Mouse (Mus musculus) splenic B cell, adult 2 months (primary cell): ENCODE data around the gene Tln1.
A peak's percentile ranks its signal among the peaks of the same experiment; 100 is the strongest.
"Not testable (repeated sequence)": the region's sequence is repeated elsewhere in the genome, so short reads cannot be mapped to it uniquely, and the experiment has no call there.

ENCODE experiments used
- DNase-seq: peaks from one replicate; pipeline ENCODE4 v3.0.0-alpha.2; 2011; ENCODE audit warnings: low read depth, low spot score
- H3K27me3 ChIP-seq: 2 replicates; pipeline ENCODE4 v1.6.1; 2012; ENCODE audit warnings: mild to moderate bottlenecking, low read length, moderate library complexity, mixed read lengths; ENCODE audit not compliant: control insufficient read depth, poor library complexity, insufficient read depth, severe bottlenecking
- H3K36me3 ChIP-seq: 2 replicates; pipeline ENCODE4 v1.6.1; 2012; ENCODE audit warnings: mild to moderate bottlenecking, low read length, moderate library complexity, mixed read lengths; ENCODE audit not compliant: control insufficient read depth, poor library complexity, insufficient read depth, severe bottlenecking

Gene Tln1

GRCm38 (mm10) chr4:43493846-43494240 is 68.6 kb downstream of the Tln1 start:
- peak; percentile 33 for DNase-seq
- H3K36me3 ChIP-seq, result no peaks in the 10 kb centered on the region
- no peaks in the 10 kb centered on the region for H3K27me3 ChIP-seq

DNA sequence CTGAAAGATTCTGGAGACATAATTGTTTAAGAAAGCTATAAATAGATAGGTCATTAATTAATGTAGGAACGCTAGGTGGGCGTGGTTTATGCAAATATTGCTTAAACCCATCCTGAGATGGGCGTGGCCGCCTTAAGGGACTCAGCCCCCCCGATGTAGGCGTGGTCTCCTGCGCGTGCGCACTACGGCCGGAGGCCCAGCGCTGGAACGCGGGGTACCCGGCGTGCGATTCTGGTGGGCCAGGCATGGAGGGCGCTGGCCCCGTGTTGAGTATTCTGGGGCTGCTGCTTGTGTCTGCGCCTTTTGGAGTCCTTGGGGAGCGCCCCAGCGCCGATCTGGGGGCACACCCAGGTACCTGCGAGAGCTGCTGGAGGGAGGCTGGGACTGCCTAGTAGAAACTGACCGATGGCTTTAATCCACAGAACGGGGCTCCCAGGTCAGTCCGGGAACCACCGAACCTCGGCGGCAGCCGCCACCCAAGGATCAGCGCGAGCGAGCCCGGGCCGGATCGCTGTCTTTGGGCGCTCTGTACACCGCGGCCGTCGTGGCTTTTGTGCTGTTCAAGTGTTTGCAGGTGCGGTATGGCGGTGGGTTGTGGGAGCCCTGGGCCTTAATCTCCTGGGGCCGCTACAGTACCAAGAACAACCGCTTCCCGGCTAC is 69.2 kb downstream of the Tln1 start:
- Histone ChIP-seq H3K36me3 (no peaks in the 10 kb centered on the region), H3K27me3 (no peaks in the 10 kb centered on the region)
- peak; percentile 97 for DNase-seq

- peak; percentile 98 for DNase-seq
- H3K27me3 ChIP-seq, result no peaks in the 10 kb centered on the region
- no peaks in the 10 kb centered on the region for H3K36me3 ChIP-seq
Observed at GRCm38 (mm10) chr4:43492821-43493185, 69.7 kb downstream of the Tln1 start, which contains the start of gene Ccdc107. Gene Ccdc107 (plus strand): TSS chr4:43492900.

GRCm38 (mm10) chr4:43492101-43492820 is 70.2 kb downstream of the Tln1 start:
- Histone ChIP-seq H3K36me3 (no peaks in the 10 kb centered on the region), H3K27me3 (no peaks in the 10 kb centered on the region)
- DNase-seq, result peak; percentile 77

DNA sequence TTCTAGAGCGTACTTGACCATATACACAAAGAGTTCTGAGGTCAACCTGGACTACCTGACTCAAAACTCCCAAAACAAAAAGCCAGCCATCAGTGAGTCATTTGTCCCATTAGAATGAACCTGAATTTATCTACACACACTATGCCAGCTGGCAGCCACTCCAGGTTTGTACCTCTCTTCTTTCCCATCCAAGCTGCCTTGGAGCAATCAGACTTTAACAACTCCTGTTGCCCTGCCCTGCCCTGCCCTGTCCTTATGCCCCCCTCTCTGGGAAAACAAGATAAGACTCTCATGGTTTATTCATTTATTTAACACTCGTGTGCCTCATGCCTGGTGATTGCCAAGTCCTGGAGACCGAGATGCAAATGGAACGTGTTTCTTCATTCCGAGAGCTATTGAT is 71.7 kb downstream of the Tln1 start:
- H3K36me3 ChIP-seq, result no peaks in the 10 kb centered on the region
- DNase-seq, result no peak

DNA sequence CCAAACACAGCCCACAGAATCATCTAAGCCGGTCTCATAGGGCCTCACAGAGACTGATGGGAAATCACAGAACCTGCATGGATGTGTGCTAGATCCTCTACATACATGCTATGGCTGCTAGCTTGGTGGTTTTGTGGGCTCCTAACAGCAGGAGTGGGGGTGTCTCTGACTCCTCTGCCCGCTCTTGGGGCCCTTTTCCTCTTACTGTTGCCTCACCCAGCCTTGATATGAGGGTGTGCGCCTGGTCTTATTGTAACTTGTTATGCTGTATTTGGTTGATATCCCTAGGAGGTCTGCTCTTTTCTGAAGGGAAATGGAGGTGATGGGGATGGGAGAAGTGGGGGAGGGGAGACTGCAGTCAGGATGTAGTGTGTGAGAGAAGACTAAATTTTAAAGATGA is 72.9 kb downstream of the Tln1 start:
- Histone ChIP-seq H3K27me3 (no peaks in the 10 kb centered on the region), H3K36me3 (no peaks in the 10 kb centered on the region)
- no peak for DNase-seq

More for the DNA sequence above, 71.7 kb downstream of the Tln1 start:
- no peaks in the 10 kb centered on the region for H3K27me3 ChIP-seq

DNA sequence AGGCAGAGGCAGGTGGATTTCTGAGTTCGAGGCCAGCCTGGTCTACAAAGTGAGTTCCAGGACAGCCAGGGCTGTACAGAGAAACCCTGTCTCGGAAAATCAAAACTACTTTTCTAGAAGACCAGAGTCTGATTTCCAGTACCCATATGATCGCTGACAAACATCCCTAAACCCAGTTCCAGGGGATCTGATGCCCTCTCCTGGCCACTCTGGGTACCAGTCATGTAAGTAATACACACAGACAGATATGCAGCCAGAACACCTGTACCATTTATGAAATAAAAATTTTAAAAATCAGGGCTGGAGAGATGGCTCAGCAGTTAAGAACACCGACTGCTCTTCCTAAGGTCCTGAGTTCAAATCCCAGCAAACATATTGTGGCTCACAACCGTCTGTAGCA is 76.8 kb downstream of the Tln1 start:
- DNase-seq, result peak; percentile 47
- H3K36me3 ChIP-seq, H3K27me3 ChIP-seq: not testable (repeated sequence)

DNA sequence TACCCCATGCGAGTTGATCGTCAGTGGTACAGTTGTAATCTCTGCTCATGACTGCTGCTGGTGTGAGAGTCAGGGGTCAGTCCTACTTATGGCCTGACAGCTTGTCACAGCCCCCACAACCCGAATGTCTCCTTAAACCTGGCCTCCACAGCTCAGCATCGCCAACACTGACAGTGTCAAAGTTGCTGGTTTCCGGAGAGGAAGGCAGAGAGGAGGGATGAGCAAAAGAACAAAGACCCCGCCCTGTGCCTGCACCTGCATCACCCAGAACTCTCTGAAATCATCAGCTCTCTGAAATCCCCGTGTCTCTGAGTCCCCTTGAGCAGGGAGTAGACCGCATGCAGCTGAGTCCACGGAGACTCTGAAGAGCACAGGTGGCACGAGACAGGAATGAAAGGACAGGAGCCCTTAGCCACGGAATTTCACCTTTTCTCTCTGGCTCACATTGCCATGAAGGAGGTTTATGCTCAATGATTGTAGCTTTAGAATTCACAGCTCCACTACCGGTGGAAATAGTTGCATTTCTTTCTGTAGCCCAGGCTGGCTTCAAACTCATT is 78.9 kb downstream of the Tln1 start, which contains the start of gene Sit1:
TSS of gene Sit1 (minus strand) at position 200 of the 557 bp plus-strand sequence.
- H3K27me3 ChIP-seq, result no peaks in the 10 kb centered on the region
- DNase-seq, result peak; percentile 55
- no peaks in the 10 kb centered on the region for H3K36me3 ChIP-seq

- Histone ChIP-seq H3K36me3 (no peaks in the 10 kb centered on the region), H3K27me3 (no peaks in the 10 kb centered on the region)
- DNase-seq, result no peak
Observed at GRCm38 (mm10) chr4:43482591-43482990, 79.9 kb downstream of the Tln1 start.

- DNase-seq, result peak; percentile 71
- Histone ChIP-seq H3K27me3 (no peaks in the 10 kb centered on the region), H3K36me3 (no peaks in the 10 kb centered on the region)
Observed at GRCm38 (mm10) chr4:43481894-43482456, 80.5 kb downstream of the Tln1 start.
